Mouse (Mus musculus): ENCODE data around the gene Zfp652. TPM values are rescaled to one million over a fixed set of nuclear protein-coding genes. Genes with fewer than 3 reads are reported as not detected.
A peak's percentile ranks its signal among the peaks of the same experiment; 100 is the strongest.
"Not testable (repeated sequence)": the region's sequence is repeated elsewhere in the genome, so short reads cannot be mapped to it uniquely, and the experiment has no call there.

Gene Zfp652
- total and polyA plus RNA-seq, 3 experiments, result 57.0 to 261 (median 180) TPM

GRCm38 (mm10) chr11:95749619-95750018, 37.1 kb downstream of the Zfp652 start:
- ATAC-seq (ENCODE audit: extremely low read depth, insufficient number of reproducible peaks, low FRiP score, poor library complexity, severe bottlenecking) (peak; percentile 22; the same call in 1 of the 2 replicates), DNase-seq (ENCODE audit: low spot score) (no peak)
- Histone ChIP-seq H3K36me3 (replicated peaks) (peaks cover 76% of the 10 kb centered on the region), H3K9me3 (replicated peaks) (peaks cover 5% of the 10 kb centered on the region; the same call in 1 of the 2 replicates), H3K27me3 (ENCODE audit: insufficient read depth, low read length) (no peaks in the 10 kb centered on the region), H3K4me1 (ENCODE audit: insufficient read depth, low read depth, low read length) (peaks cover 74% of the 10 kb centered on the region), H3K4me3 (ENCODE audit: low read depth, low read length) (peak overlapping the region; percentile 49; the same call in 1 of the 2 replicates)
- TF ChIP-seq GATA2 (IDR thresholded peaks at IDR 0.05; ENCODE audit: borderline replicate concordance, low read depth, low read length), result no peak
- TF ChIP-seq CTCF (IDR thresholded peaks at IDR 0.05; ENCODE audit: low read depth, low read length), result no peak
- TF ChIP-seq GATA1 (IDR thresholded peaks at IDR 0.05; ENCODE audit: borderline replicate concordance, low read length), result no peak
- TF ChIP-seq POLR2AphosphoS5 (IDR thresholded peaks at IDR 0.05; ENCODE audit: insufficient replicate concordance, low read depth, low read length), result no peak
- no peak for TF ChIP-seq TAL1 (conservative IDR thresholded peaks at IDR 0.05; ENCODE audit: low read depth, low read length)

DNA sequence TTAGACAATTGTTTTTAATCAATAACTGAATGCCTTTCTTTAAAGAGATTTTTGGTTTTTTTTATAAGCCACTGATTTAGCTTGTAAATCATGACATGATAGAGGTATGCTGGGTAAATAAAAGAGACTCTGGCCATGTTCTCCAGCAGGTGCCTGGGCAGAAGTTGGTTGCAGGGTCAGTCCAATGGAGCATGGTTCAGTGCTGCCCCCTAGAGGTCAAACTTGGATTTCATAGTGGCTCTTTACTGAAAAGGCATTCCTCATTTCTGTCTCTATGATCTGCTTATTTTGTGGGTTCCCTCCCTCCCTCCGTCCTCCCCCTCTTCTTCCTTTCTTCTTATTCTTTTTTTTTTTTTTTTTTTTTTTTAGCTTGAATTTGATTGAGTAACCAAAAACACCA, 38.5 kb downstream of the Zfp652 start:
- peak; percentile 52 for DNase-seq (ENCODE audit: low spot score)
- peaks cover 3% of the 10 kb centered on the region; the same call in 1 of the 2 replicates for H3K9me3 ChIP-seq (replicated peaks)
- TF ChIP-seq POLR2AphosphoS5 (IDR thresholded peaks at IDR 0.05; ENCODE audit: insufficient replicate concordance, low read depth, low read length) (no peak), CTCF (IDR thresholded peaks at IDR 0.05; ENCODE audit: low read depth, low read length) (peak; percentile 72), GATA2 (IDR thresholded peaks at IDR 0.05; ENCODE audit: borderline replicate concordance, low read depth, low read length) (no peak), TAL1 (conservative IDR thresholded peaks at IDR 0.05; ENCODE audit: low read depth, low read length) (no peak), GATA1 (IDR thresholded peaks at IDR 0.05; ENCODE audit: borderline replicate concordance, low read length) (no peak)
- H3K4me1 ChIP-seq (ENCODE audit: insufficient read depth, low read depth, low read length), result peaks cover 62% of the 10 kb centered on the region
- no peaks in the 10 kb centered on the region for H3K27me3 ChIP-seq (ENCODE audit: insufficient read depth, low read length)
- H3K4me3 ChIP-seq (ENCODE audit: low read depth, low read length), result no peak overlapping the region
- H3K36me3 ChIP-seq (replicated peaks), result peaks cover 78% of the 10 kb centered on the region
- no peak for ATAC-seq (ENCODE audit: extremely low read depth, insufficient number of reproducible peaks, low FRiP score, poor library complexity, severe bottlenecking)

- ATAC-seq (ENCODE audit: extremely low read depth, insufficient number of reproducible peaks, low FRiP score, poor library complexity, severe bottlenecking); H3K4me3 ChIP-seq (ENCODE audit: low read depth, low read length); H3K27me3 ChIP-seq (ENCODE audit: insufficient read depth, low read length); H3K9me3 ChIP-seq (replicated peaks); DNase-seq (ENCODE audit: low spot score): not testable (repeated sequence)
- Histone ChIP-seq H3K36me3 (replicated peaks) (peaks cover 90% of the 10 kb centered on the region), H3K4me1 (ENCODE audit: insufficient read depth, low read depth, low read length) (peaks cover 27% of the 10 kb centered on the region)
Observed at GRCm38 (mm10) chr11:95755137-95755536, 42.7 kb downstream of the Zfp652 start.

- H3K4me1 ChIP-seq (ENCODE audit: insufficient read depth, low read depth, low read length), result peaks cover 24% of the 10 kb centered on the region
- DNase-seq (ENCODE audit: low spot score) (no peak), ATAC-seq (ENCODE audit: extremely low read depth, insufficient number of reproducible peaks, low FRiP score, poor library complexity, severe bottlenecking) (no peak)
- H3K4me3 ChIP-seq (ENCODE audit: low read depth, low read length), result no peak overlapping the region
- H3K36me3 ChIP-seq (replicated peaks), result peaks cover 90% of the 10 kb centered on the region
- H3K9me3 ChIP-seq (replicated peaks), result no peaks in the 10 kb centered on the region
- H3K27me3 ChIP-seq (ENCODE audit: insufficient read depth, low read length), result no peaks in the 10 kb centered on the region
- TF ChIP-seq GATA1 (IDR thresholded peaks at IDR 0.05; ENCODE audit: borderline replicate concordance, low read length), result no peak
- no peak for TF ChIP-seq CTCF (IDR thresholded peaks at IDR 0.05; ENCODE audit: low read depth, low read length)
- no peak for TF ChIP-seq GATA2 (IDR thresholded peaks at IDR 0.05; ENCODE audit: borderline replicate concordance, low read depth, low read length)
- no peak for TF ChIP-seq TAL1 (conservative IDR thresholded peaks at IDR 0.05; ENCODE audit: low read depth, low read length)
- no peak for TF ChIP-seq POLR2AphosphoS5 (IDR thresholded peaks at IDR 0.05; ENCODE audit: insufficient replicate concordance, low read depth, low read length)
Observed at GRCm38 (mm10) chr11:95760521-95760920, 48.0 kb downstream of the Zfp652 start.

DNA sequence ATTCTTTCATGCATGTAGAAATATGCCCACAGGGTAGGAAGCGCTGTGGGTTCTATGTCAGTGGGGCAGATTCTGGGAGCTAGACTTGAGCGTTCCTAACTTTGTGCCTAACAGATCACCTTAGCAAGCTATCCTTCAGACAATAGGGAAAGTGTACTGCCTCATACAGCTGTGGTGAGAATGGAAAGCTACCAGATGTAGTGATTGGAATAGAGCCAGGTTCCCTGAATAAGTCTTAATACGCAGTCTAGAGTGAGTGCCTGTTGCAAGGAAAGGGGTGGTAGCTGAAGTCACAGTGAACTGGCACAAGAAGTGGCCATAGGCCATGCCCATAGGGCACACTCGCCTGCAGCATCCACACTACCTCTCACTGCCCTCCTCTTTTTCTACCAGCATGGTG, 50.5 kb downstream of the Zfp652 start:
- peaks cover 88% of the 10 kb centered on the region for H3K36me3 ChIP-seq (replicated peaks)
- no peaks in the 10 kb centered on the region for H3K9me3 ChIP-seq (replicated peaks)
- ATAC-seq (ENCODE audit: extremely low read depth, insufficient number of reproducible peaks, low FRiP score, poor library complexity, severe bottlenecking) (no peak), DNase-seq (ENCODE audit: low spot score) (no peak)
- no peak for TF ChIP-seq TAL1 (conservative IDR thresholded peaks at IDR 0.05; ENCODE audit: low read depth, low read length)
- TF ChIP-seq GATA2 (IDR thresholded peaks at IDR 0.05; ENCODE audit: borderline replicate concordance, low read depth, low read length), result no peak
- TF ChIP-seq POLR2AphosphoS5 (IDR thresholded peaks at IDR 0.05; ENCODE audit: insufficient replicate concordance, low read depth, low read length), result no peak
- no peak for TF ChIP-seq GATA1 (IDR thresholded peaks at IDR 0.05; ENCODE audit: borderline replicate concordance, low read length)
- TF ChIP-seq CTCF (IDR thresholded peaks at IDR 0.05; ENCODE audit: low read depth, low read length), result no peak
- H3K4me1 ChIP-seq (ENCODE audit: insufficient read depth, low read depth, low read length), result peaks cover 30% of the 10 kb centered on the region
- no peak overlapping the region for H3K4me3 ChIP-seq (ENCODE audit: low read depth, low read length)
- no peaks in the 10 kb centered on the region for H3K27me3 ChIP-seq (ENCODE audit: insufficient read depth, low read length)

DNA sequence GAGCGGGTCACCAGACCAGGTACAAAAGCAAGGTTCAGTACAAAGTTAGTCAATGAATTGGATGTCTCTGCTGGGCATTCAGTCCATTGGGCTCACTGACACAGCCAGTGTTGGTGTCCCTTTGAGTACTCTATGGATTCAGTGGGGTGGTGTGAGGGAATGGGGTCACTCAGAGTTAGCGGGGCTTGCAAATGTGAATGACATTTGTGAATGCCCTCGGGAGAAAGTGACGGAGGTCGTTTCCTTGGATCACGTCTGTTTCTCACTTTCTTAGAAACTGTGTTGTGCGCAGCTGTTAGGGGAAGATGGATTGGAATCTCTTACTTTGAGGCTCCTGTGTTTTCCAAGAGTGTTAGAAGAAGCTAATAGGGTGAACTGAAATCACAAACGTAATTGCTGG, 52.3 kb downstream of the Zfp652 start:
- peaks cover 29% of the 10 kb centered on the region for H3K4me1 ChIP-seq (ENCODE audit: insufficient read depth, low read depth, low read length)
- no peaks in the 10 kb centered on the region for H3K27me3 ChIP-seq (ENCODE audit: insufficient read depth, low read length)
- TF ChIP-seq CTCF (IDR thresholded peaks at IDR 0.05; ENCODE audit: low read depth, low read length) (no peak), GATA1 (IDR thresholded peaks at IDR 0.05; ENCODE audit: borderline replicate concordance, low read length) (no peak), POLR2AphosphoS5 (IDR thresholded peaks at IDR 0.05; ENCODE audit: insufficient replicate concordance, low read depth, low read length) (no peak), GATA2 (IDR thresholded peaks at IDR 0.05; ENCODE audit: borderline replicate concordance, low read depth, low read length) (no peak), TAL1 (conservative IDR thresholded peaks at IDR 0.05; ENCODE audit: low read depth, low read length) (no peak)
- peaks cover 89% of the 10 kb centered on the region for H3K36me3 ChIP-seq (replicated peaks)
- ATAC-seq (ENCODE audit: extremely low read depth, insufficient number of reproducible peaks, low FRiP score, poor library complexity, severe bottlenecking), result no peak
- no peak for DNase-seq (ENCODE audit: low spot score)
- no peaks in the 10 kb centered on the region for H3K9me3 ChIP-seq (replicated peaks)
- no peak overlapping the region for H3K4me3 ChIP-seq (ENCODE audit: low read depth, low read length)

DNA sequence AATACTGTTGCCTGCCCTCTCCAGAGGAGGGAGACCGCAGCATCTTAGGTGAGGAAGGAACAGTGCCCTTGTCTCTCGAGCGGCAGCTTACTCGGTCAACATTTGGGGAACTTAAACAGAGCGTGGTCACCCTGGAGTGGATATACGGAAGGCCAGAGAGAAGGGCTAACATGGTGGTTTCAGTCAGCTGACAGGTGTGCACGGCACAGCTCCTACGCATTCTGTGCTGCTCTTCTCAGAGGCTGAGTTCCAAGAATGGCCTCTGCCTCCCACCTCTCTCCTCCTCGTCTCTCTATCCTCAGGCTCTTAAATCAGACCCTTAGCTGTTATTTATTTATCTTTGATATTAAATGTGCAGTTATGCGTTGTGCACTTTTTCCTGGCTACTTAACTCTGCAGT, 52.9 kb downstream of the Zfp652 start:
- H3K4me1 ChIP-seq (ENCODE audit: insufficient read depth, low read depth, low read length), result peaks cover 33% of the 10 kb centered on the region
- H3K36me3 ChIP-seq (replicated peaks), result peaks cover 89% of the 10 kb centered on the region
- no peak overlapping the region for H3K4me3 ChIP-seq (ENCODE audit: low read depth, low read length)
- no peak for TF ChIP-seq GATA1 (IDR thresholded peaks at IDR 0.05; ENCODE audit: borderline replicate concordance, low read length)
- TF ChIP-seq TAL1 (conservative IDR thresholded peaks at IDR 0.05; ENCODE audit: low read depth, low read length), result no peak
- H3K9me3 ChIP-seq (replicated peaks), result no peaks in the 10 kb centered on the region
- ATAC-seq (ENCODE audit: extremely low read depth, insufficient number of reproducible peaks, low FRiP score, poor library complexity, severe bottlenecking) (no peak), DNase-seq (ENCODE audit: low spot score) (no peak)
- no peaks in the 10 kb centered on the region for H3K27me3 ChIP-seq (ENCODE audit: insufficient read depth, low read length)

All from G1E (cell line).